24 mouse cellular contexts compared by ENCODE assay signal in genomic region chr8:128441407-128441806, GRCm38 (mm10).
"Had no signal": no experiment of that assay in that cellular context is flagged by ENCODE, and none has a peak within 500 bp of the region (broad histone marks: within the 10 kb centered on the region; RNA-seq: fewer than 3 reads in every experiment).

No protein-coding gene starts in this region.

- H3K27ac ChIP-seq: gastrocnemius, adult 2 months; heart, embryonic 10.5 days; hindbrain, embryonic 10.5 days; hindbrain, embryonic 12.5 days; hindbrain, embryonic 14.5 days; intestine, embryonic 15.5 days; layer of hippocampus, adult 2 months; left cerebral cortex, adult 2 months; limb, embryonic 15.5 days; liver, embryonic 12.5 days; liver, embryonic 14.5 days had no signal

- H3K9ac ChIP-seq: heart, embryonic 12.5 days; hindbrain, embryonic 12.5 days; hindbrain, embryonic 14.5 days; intestine, embryonic 15.5 days; limb, embryonic 15.5 days; liver, embryonic 12.5 days; liver, embryonic 14.5 days had no signal

- H3K4me1 ChIP-seq: heart, embryonic 10.5 days; intestine, embryonic 15.5 days; liver, embryonic 12.5 days had no signal

- ATAC-seq: hindbrain, embryonic 16.5 days; inflammation-experienced regulatory T-cells, adult 6 months; intestine, embryonic 15.5 days; intestine, postnatal 0 days; liver, embryonic 12.5 days had no signal

- DNase-seq: gastrocnemius, adult 2 months; gastrocnemius, postnatal 10 days; gastrocnemius, postnatal 25 days; heart, postnatal 14 days; heart, postnatal 4 days; kidney, adult 18-20 months; kidney, adult 8-10 months; kidney, postnatal 10 days; kidney, postnatal 25 days; kidney, postnatal 4 days had no signal

- H3K4me2 ChIP-seq: heart, embryonic 12.5 days; hindbrain, embryonic 12.5 days; hindbrain, embryonic 14.5 days; intestine, embryonic 15.5 days; limb, embryonic 15.5 days; liver, embryonic 12.5 days had no signal

- H3K27me3 ChIP-seq: heart, embryonic 12.5 days; hindbrain, embryonic 12.5 days; intestine, embryonic 15.5 days; limb, embryonic 15.5 days; liver, embryonic 12.5 days had no signal

- H3K36me3 ChIP-seq: hindbrain, embryonic 10.5 days; hindbrain, embryonic 12.5 days; intestine, embryonic 15.5 days; limb, embryonic 15.5 days had no signal

- H3K4me3 ChIP-seq: gastrocnemius, adult 2 months; heart, embryonic 10.5 days; heart, embryonic 12.5 days; hindbrain, embryonic 10.5 days; hindbrain, embryonic 12.5 days; intestine, embryonic 15.5 days; layer of hippocampus, adult 2 months; left cerebral cortex, adult 2 months; limb, embryonic 15.5 days; liver, embryonic 12.5 days had no signal

- H3K9me3 ChIP-seq: heart, embryonic 10.5 days; heart, embryonic 12.5 days; hindbrain, embryonic 10.5 days; hindbrain, embryonic 12.5 days; intestine, embryonic 15.5 days; limb, embryonic 15.5 days; liver, embryonic 12.5 days had no signal
